Mouse (Mus musculus) olfactory bulb, adult 2 months (tissue): ENCODE data around the gene Dse.

Experiments
- CTCF ChIP-seq: fragments of 200-500 bp; IDR thresholded peaks from 2 replicates; pipeline ENCODE4 v1.5.1; 2012; ENCODE audit warnings: low read depth, mild to moderate bottlenecking, low read length, moderate library complexity; ENCODE audit not compliant: insufficient read depth
- POLR2A ChIP-seq: fragments of 200-500 bp; IDR thresholded peaks from 2 replicates; pipeline ENCODE4 v1.6.1; 2012; ENCODE audit warnings: mild to moderate bottlenecking, low read depth, low read length, moderate library complexity; ENCODE audit not compliant: insufficient read depth

DNA sequence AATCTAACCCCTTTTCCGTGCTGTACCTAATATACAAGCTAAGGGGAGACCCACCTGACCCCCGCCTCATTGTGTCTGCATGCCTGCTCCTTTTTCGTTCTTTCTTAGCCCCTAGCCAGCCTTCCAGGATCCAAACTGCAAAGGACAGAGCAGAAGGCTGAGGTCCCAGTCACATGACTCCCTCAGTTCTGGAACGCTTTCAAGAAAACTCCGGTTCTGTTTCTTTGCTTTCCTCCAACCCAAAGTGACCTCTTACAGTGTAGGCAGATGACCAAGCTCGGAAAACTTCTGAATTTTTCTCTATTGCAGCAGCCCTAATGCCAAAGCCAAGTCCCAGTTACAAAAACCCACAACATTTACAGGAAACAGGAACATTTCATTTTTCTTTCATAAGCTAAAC lies 79.1 kb downstream of the Dse start:
- TF ChIP-seq CTCF (no peak), POLR2A (no peak)
